Mouse (Mus musculus): ENCODE measurements around the gene Apobec3.

The Apobec3 gene

DNA sequence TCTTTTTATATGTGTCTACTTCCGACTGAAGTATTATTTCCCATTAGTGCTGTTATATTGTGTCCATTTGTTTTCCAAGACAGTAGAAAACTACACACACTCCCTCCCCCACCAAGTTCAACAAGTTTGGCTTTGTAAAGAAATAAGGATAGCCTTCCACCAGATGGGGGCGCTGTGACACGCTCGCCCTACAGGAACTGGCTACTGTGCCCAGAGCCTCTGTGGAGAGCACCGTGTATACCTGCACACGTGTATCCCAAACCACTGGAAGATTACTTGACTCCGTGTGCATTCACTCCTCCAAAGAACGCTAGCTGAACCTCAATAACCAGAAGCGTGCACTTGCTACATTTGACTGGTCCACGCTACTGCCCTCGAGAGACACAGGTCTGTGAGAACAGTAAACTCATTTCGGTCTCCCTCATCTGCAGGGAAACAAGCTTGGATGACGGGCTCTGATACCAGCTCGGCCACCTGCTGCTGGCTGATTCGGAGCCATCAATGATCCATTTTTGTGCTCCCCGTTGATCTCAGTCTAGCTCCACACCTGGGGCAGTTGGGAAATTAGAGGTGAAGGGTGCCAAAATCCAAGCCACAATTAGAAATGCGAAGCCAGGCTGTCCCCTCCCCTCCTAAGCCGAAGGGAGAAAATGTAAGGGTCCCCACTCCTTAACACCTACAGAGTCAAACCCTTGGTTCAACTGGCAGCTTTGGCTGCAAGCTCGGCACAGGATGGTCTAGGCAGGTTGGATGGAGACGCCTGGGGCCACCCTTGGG, at the start of gene Apobec3:
Gene Apobec3, plus strand, starts transcription at position 224 of the 777 bp plus-strand sequence.
- DNase-seq (ENCODE audit: extremely low spot score, low spot score): peak; percentile 60

- DNase-seq (ENCODE audit: extremely low spot score, low spot score): no peak
Observed at GRCm38 (mm10) chr15:79842985-79843384, 48.5 kb upstream of the Apobec3 start.

- DNase-seq (ENCODE audit: extremely low spot score, low spot score): no peak
Observed at GRCm38 (mm10) chr15:79845986-79846385, 45.5 kb upstream of the Apobec3 start.

- no peak for DNase-seq (ENCODE audit: extremely low spot score, low spot score)
Observed at GRCm38 (mm10) chr15:79847100-79847499, 44.4 kb upstream of the Apobec3 start.

GRCm38 (mm10) chr15:79850143-79850542, 41.3 kb upstream of the Apobec3 start:
- no peak for DNase-seq (ENCODE audit: extremely low spot score, low spot score)

- DNase-seq (ENCODE audit: extremely low spot score, low spot score): no peak
Observed at GRCm38 (mm10) chr15:79858979-79859378, 32.5 kb upstream of the Apobec3 start.

GRCm38 (mm10) chr15:79859821-79860220, 31.6 kb upstream of the Apobec3 start:
- no peak for DNase-seq (ENCODE audit: extremely low spot score, low spot score)

DNA sequence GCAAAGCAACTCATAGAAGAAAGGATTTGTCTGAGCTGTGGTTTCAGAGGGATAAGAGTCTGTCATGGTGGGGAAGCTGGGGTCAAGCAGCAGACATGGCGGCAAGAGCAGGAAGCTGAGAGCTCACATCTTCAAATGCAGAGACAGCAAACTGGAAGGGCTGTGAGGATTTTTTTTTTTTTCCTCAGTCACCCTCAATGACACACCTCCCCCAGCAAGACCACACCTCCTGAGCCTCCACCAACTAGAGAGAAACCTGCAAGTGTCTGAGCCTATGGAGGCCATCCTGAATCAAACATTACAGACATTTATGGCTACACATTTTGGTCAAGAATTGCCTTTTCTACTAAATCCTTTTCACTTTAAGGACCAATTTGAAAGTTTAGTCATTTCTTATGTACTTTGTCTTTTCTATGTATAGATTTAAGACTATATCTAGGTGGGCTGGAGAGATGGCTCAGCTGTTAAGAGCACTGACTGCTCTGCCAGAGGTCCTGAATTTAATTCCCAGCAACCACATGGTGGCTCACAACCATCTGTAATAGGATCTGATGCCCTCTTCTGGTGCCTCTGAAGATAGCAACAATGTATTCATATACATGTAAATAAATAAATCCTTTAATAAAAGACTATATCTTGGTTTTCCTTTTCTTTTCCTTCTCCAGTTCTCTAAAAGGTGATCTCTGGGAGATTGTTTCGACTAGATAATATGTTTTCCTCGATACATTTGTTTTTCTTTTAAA, 24.0 kb upstream of the Apobec3 start:
- no peak for DNase-seq (ENCODE audit: extremely low spot score, low spot score)

DNA sequence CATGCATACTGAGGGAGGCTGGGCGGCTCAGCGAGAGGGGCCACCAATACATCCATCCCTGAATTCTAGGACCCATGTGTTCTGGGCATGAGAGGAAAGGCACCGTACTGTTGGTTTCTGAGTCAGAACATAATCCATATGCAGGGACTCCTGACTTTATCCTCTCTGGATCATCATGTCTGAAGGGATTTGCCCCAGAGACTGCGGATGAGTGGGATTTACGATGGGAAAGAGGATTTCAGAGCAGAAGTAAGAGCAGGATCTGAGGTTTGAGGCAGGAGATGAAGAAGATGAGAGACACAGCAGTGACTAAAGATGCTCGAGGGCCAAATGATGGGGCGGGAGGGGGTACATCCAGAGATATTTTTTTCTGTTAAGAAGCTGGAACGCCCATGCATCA, 17.9 kb upstream of the Apobec3 start:
- no peak for DNase-seq (ENCODE audit: extremely low spot score, low spot score)

DNA sequence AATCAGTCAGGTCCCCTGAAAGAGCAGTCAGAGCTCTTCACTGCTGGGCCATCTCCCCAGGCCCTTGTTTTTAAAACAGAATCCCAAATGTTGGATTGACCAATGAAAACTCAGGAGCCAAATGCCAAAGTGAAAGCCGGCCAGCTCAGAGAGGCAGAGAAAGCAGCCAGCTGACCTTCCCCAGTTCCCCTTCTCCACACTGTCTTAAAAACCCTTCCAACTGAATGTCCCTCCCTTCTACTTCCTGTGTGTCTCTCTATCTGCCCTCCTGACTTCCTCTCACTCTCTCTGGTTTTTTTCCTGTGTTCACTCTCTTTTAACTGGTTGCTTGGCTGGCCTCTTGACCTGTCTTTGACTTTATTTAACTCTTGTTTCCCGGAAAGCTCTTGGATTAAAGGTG, 17.5 kb upstream of the Apobec3 start:
- no peak for DNase-seq (ENCODE audit: extremely low spot score, low spot score)

- no peak for DNase-seq (ENCODE audit: extremely low spot score, low spot score)
Observed at GRCm38 (mm10) chr15:79875261-79875995, 16.0 kb upstream of the Apobec3 start.

GRCm38 (mm10) chr15:79878725-79879136, 12.7 kb upstream of the Apobec3 start:
- no peak for DNase-seq (ENCODE audit: extremely low spot score, low spot score)

- no peak for DNase-seq (ENCODE audit: extremely low spot score, low spot score)
Observed at GRCm38 (mm10) chr15:79879319-79879718, 12.1 kb upstream of the Apobec3 start.

DNA sequence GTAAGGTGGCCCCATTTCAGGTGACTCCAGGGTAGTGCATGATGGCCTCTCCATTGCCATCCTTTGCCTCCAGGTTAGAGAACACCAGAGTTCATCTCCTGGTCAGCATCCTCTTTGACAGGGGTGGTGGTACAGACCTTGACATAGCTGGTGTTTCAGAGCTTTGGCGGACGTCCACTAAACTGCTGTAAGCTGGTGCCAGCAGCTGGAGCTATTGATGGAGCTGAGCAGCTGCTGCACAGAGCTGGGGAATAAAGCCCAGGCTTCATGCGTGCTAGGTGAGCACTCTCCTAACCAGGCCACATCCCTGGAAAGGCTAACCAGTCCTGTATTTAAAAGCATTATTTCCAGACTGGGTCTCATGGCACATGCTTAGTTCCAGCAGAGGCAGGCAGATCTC, 11.0 kb upstream of the Apobec3 start:
- DNase-seq (ENCODE audit: extremely low spot score, low spot score): no peak

GRCm38 (mm10) chr15:79882623-79883267, 8.7 kb upstream of the Apobec3 start:
- no peak for DNase-seq (ENCODE audit: extremely low spot score, low spot score)

GRCm38 (mm10) chr15:79883352-79883822, 8.1 kb upstream of the Apobec3 start:
- peak; percentile 96 for DNase-seq (ENCODE audit: extremely low spot score, low spot score)

DNA sequence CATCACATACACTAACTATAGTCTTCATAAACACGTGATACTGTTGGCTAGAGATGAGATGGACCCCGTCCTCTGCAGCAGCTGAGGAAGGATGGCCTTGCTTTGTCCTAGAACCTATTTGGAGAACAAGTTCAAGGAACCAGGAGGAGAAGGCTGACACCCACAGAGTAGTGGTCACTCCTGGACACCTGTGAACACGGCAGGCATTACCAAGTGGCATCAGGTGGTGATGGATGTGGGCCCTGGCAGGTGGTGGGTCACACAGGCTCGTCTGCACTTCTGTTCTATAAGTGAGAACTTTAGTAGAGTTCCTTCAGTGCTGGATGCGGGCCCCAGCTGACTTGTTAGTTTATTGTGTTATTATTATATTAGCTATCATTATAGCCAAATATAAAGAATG, 6.6 kb upstream of the Apobec3 start:
- DNase-seq (ENCODE audit: extremely low spot score, low spot score): no peak

DNA sequence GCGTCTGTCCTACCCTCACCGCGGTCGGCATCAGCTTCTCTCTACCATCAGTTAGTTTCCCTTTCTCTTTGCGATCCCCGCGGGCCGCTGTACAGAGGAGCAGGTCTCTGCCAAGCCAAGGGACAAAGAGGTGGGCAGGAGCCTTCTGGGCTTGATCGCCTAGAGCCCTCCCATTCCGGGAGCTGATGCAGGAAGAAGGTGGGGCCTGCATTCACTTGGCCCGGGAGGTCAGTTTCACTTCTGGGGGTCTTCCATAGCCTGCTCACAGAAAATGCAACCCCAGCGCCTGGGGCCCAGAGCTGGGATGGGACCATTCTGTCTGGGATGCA, 718 bp downstream of the Apobec3 start:
- peak; percentile 41 for DNase-seq (ENCODE audit: extremely low spot score, low spot score)

- DNase-seq (ENCODE audit: extremely low spot score, low spot score): no peak
Observed at GRCm38 (mm10) chr15:79892995-79893823, 1.8 kb downstream of the Apobec3 start.

DNA sequence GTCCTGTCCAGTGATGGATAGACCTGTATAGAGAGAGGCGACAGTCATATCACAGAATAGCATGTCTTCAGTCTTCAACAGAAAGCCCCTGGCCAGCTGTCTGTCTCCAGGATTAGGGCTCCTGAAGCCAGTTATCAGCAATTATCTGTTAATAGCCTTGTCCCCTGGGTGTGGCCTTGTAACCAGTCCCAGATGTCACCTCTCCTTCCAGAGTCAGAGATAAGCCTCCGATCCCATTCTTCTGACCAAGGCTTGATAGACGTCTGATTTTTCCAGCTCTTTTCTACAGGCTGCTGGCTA, 2.3 kb downstream of the Apobec3 start:
- no peak for DNase-seq (ENCODE audit: extremely low spot score, low spot score)

DNA sequence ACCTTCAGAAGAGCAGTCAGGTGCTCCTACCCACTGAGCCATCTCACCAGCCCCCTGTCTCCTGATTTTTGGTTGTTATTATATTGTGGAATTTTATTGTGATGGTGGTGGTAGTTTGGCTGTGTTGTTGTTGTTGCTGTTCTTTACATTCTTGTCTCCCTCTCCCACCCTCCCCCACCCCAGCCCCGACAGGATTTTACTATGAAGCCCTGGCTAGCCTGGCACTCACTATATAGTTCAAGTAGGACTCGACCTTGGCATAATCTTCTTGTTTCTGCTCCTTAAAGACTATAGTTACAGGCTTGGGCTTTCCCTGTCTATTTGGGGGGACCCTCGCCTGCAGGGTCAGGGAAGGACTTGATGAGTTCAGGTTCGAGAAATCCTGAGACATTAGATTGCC, 2.9 kb downstream of the Apobec3 start:
- no peak for DNase-seq (ENCODE audit: extremely low spot score, low spot score)

Measured in neural tube, embryonic 10.5 days (tissue).